Comparison of ENCODE assay signal across 8 mouse cellular contexts in genomic region chr8:117197551-117197950, GRCm38 (mm10). TPM values are rescaled to one million over a fixed set of nuclear protein-coding genes. Genes with fewer than 3 reads are reported as not detected.
DNase-seq lines count a peak whose midpoint lies in the region; ATAC-seq lines count a peak whose summit lies in the region.

No protein-coding gene starts in this region.

- no peak overlapping the region for H3K9ac ChIP-seq in heart, embryonic 12.5 days
- H3K9ac ChIP-seq in lung, embryonic 16.5 days (ENCODE audit: low read length): no peak overlapping the region; the same call in 1 of the 2 replicates
- H3K9ac ChIP-seq in hindbrain, embryonic 14.5 days: no peak overlapping the region
- H3K9ac ChIP-seq in neural tube, embryonic 14.5 days (replicated peaks; ENCODE audit: low read depth, low read length): no peak overlapping the region

- intact Hi-C loops in left cerebral cortex, postnatal 4 days (cut with DNase I): no loop called here

- no peak overlapping the region for H3K4me3 ChIP-seq in heart, embryonic 12.5 days
- no peak overlapping the region for H3K4me3 ChIP-seq in lung, embryonic 16.5 days (ENCODE audit: low read length)
- no peak overlapping the region for H3K4me3 ChIP-seq in hindbrain, embryonic 14.5 days (replicated peaks; ENCODE audit: low read length)
- H3K4me3 ChIP-seq in neural tube, embryonic 14.5 days (ENCODE audit: low read depth, low read length): no peak overlapping the region

- peak overlapping the region; percentile 56 for H3K4me2 ChIP-seq in heart, embryonic 12.5 days
- H3K4me2 ChIP-seq in lung, embryonic 16.5 days (ENCODE audit: low read depth, low read length): no peak overlapping the region
- H3K4me2 ChIP-seq in hindbrain, embryonic 14.5 days (replicated peaks): no peak overlapping the region
- H3K4me2 ChIP-seq in neural tube, embryonic 14.5 days (ENCODE audit: low read depth, low read length): no peak overlapping the region

- ATAC-seq in heart, embryonic 12.5 days (ENCODE audit: insufficient number of reproducible peaks, low FRiP score): no peak
- peak; percentile 3 for ATAC-seq in lung, embryonic 16.5 days (ENCODE audit: low read depth)
- ATAC-seq in hindbrain, embryonic 14.5 days (ENCODE audit: low FRiP score): no peak
- ATAC-seq in neural tube, embryonic 14.5 days (ENCODE audit: low read depth): peak; percentile 1; the same call in 1 of the 2 replicates

- no peaks in the 10 kb centered on the region for H3K9me3 ChIP-seq in heart, embryonic 12.5 days (replicated peaks)
- no peaks in the 10 kb centered on the region for H3K9me3 ChIP-seq in lung, embryonic 16.5 days (ENCODE audit: control insufficient read depth, low read length)
- H3K9me3 ChIP-seq in hindbrain, embryonic 14.5 days (ENCODE audit: control insufficient read depth, low read length): no peaks in the 10 kb centered on the region
- H3K9me3 ChIP-seq in neural tube, embryonic 14.5 days (ENCODE audit: control insufficient read depth, low read length): no peaks in the 10 kb centered on the region

- no peaks in the 10 kb centered on the region for H3K27me3 ChIP-seq in heart, embryonic 12.5 days (replicated peaks)
- H3K27me3 ChIP-seq in lung, embryonic 16.5 days (ENCODE audit: control insufficient read depth, insufficient read depth, low read depth, low read length): no peaks in the 10 kb centered on the region
- H3K27me3 ChIP-seq in hindbrain, embryonic 14.5 days (ENCODE audit: control insufficient read depth, insufficient read depth, low read length): no peaks in the 10 kb centered on the region
- H3K27me3 ChIP-seq in neural tube, embryonic 14.5 days (ENCODE audit: control insufficient read depth, insufficient read depth, low read length): no peaks in the 10 kb centered on the region

- no peak for DNase-seq in heart, postnatal 4 days
- DNase-seq in lung, adult 18-20 months: no peak
- no peak for DNase-seq in hindbrain, embryonic 14.5 days (ENCODE audit: low spot score)
- DNase-seq in left cerebral cortex, postnatal 4 days: no peak
- no peak for DNase-seq in spleen, adult 18-20 months

- WGBS in heart, embryonic 12.5 days: 84% methylated on average over 6 of the region's 6 CpGs
- WGBS in lung, embryonic 16.5 days: 66% methylated on average over 6 of the region's 6 CpGs
- 80% methylated on average over 6 of the region's 6 CpGs for WGBS in hindbrain, embryonic 14.5 days
- 93% methylated on average over 6 of the region's 6 CpGs for WGBS in neural tube, embryonic 14.5 days

- H3K27ac ChIP-seq in heart, embryonic 12.5 days (ENCODE audit: poor library complexity, severe bottlenecking): peak overlapping the region; percentile 78
- H3K27ac ChIP-seq in lung, embryonic 16.5 days (ENCODE audit: low read length): peak overlapping the region; percentile 97
- H3K27ac ChIP-seq in hindbrain, embryonic 14.5 days: peak overlapping the region; percentile 57; the same call in 1 of the 2 replicates
- peak overlapping the region; percentile 44 for H3K27ac ChIP-seq in neural tube, embryonic 14.5 days (ENCODE audit: low read depth, low read length)

- peaks cover 39% of the 10 kb centered on the region for H3K36me3 ChIP-seq in heart, embryonic 12.5 days
- H3K36me3 ChIP-seq in lung, embryonic 16.5 days (ENCODE audit: control insufficient read depth, insufficient read depth, low read length): peaks cover 22% of the 10 kb centered on the region
- peaks cover 58% of the 10 kb centered on the region for H3K36me3 ChIP-seq in hindbrain, embryonic 14.5 days (replicated peaks; ENCODE audit: control insufficient read depth, insufficient read depth)
- H3K36me3 ChIP-seq in neural tube, embryonic 14.5 days (ENCODE audit: control insufficient read depth, insufficient read depth, low read length): peaks cover 16% of the 10 kb centered on the region

- H3K4me1 ChIP-seq in heart, embryonic 12.5 days (replicated peaks): peaks cover 62% of the 10 kb centered on the region
- peaks cover 50% of the 10 kb centered on the region for H3K4me1 ChIP-seq in lung, embryonic 16.5 days (replicated peaks; ENCODE audit: control insufficient read depth, insufficient read depth, low read length)
- H3K4me1 ChIP-seq in hindbrain, embryonic 14.5 days (replicated peaks; ENCODE audit: control insufficient read depth, insufficient read depth, low read length): no peaks in the 10 kb centered on the region
- H3K4me1 ChIP-seq in neural tube, embryonic 14.5 days (ENCODE audit: control insufficient read depth, insufficient read depth, low read length): no peaks in the 10 kb centered on the region

RNA-seq across cellular contexts. Expression of gene Gan, which starts 39.6 kb away (rescaled TPM):
- polyA plus RNA-seq in heart, embryonic 12.5 days (2016; fragmentation: Nextera tagmentation; extraction: Ambion mirVana): 1.3 and 1.7 TPM in 2 replicates
- total RNA-seq in heart, postnatal 4 days (2021): 1 to 10 TPM; 7.4 TPM
- polyA plus RNA-seq in lung, embryonic 16.5 days (2015; fragmentation: Nextera tagmentation; extraction: Ambion mirVana): 1.8 TPM in 2 replicates
- polyA plus RNA-seq in hindbrain, embryonic 14.5 days (2014; fragmentation: Nextera tagmentation; extraction: Ambion mirVana): 4.4 and 4.7 TPM in 2 replicates
- 3.5 and 4.1 TPM in 2 replicates for polyA plus RNA-seq in neural tube, embryonic 14.5 days (2014; fragmentation: Nextera tagmentation; extraction: Ambion mirVana)
- 10 to 100 TPM; 30.6 to 34.4 TPM for total RNA-seq in left cerebral cortex, postnatal 4 days (2021)

RNA-seq across cellular contexts. Expression of gene Cmip, which starts 59.3 kb away (rescaled TPM):
- polyA plus RNA-seq in heart, embryonic 12.5 days (2016; fragmentation: Nextera tagmentation; extraction: Ambion mirVana): 9.7 and 10.5 TPM in 2 replicates
- 10 to 100 TPM; 32.2 to 34.5 TPM for total RNA-seq in heart, postnatal 4 days (2021)
- polyA plus RNA-seq in lung, embryonic 16.5 days (2015; fragmentation: Nextera tagmentation; extraction: Ambion mirVana): 11.3 and 13.0 TPM in 2 replicates
- 131 and 143 TPM in 2 replicates for polyA plus RNA-seq in hindbrain, embryonic 14.5 days (2014; fragmentation: Nextera tagmentation; extraction: Ambion mirVana)
- polyA plus RNA-seq in neural tube, embryonic 14.5 days (2014; fragmentation: Nextera tagmentation; extraction: Ambion mirVana): 135 and 144 TPM in 2 replicates
- 100 to 1,000 TPM; 351 to 377 TPM for total RNA-seq in left cerebral cortex, postnatal 4 days (2021)

Comparison
In these comparisons a context has a peak if more than half of its experiments do, and no peak if none do; other contexts are left out.
1. ATAC-seq: peak in lung, embryonic 16.5 days (single experiment) and neural tube, embryonic 14.5 days (single experiment); none in heart, embryonic 12.5 days (single experiment) and hindbrain, embryonic 14.5 days (single experiment).
2. H3K27ac ChIP-seq: peak in every context shown above with its lines; median percentile 97 in lung, embryonic 16.5 days; 78 in heart, embryonic 12.5 days; 57 in hindbrain, embryonic 14.5 days; 44 in neural tube, embryonic 14.5 days.